ENCODE assay signal across 23 mouse cellular contexts in genomic region chr6:146108695-146109094, GRCm38 (mm10).
"Had no signal": no experiment of that assay in that cellular context is flagged by ENCODE, and none has a peak within 500 bp of the region (broad histone marks: within the 10 kb centered on the region; RNA-seq: fewer than 3 reads in every experiment).

No protein-coding gene starts in this region.

- H3K9me3 ChIP-seq: liver, embryonic 13.5 days; lung, embryonic 15.5 days; midbrain, embryonic 13.5 days; neural tube, embryonic 12.5 days; neural tube, embryonic 15.5 days had no signal

- DNase-seq: kidney, adult 18-20 months; kidney, adult 9 months; kidney, postnatal 14 days; kidney, postnatal 4 days; layer of hippocampus, adult 9-11 months; liver, embryonic 13.5 days; lung, postnatal 14 days; right cerebral cortex, adult 18-20 months; right cerebral cortex, postnatal 14 days; right cerebral cortex, postnatal 4 days; thymus, adult 2 months; thymus, postnatal 14 days; thymus, postnatal 4 days had no signal

- H3K4me3 ChIP-seq: layer of hippocampus, adult 2 months; liver, embryonic 13.5 days; lung, embryonic 15.5 days; midbrain, embryonic 10.5 days; midbrain, embryonic 13.5 days; neural tube, embryonic 12.5 days; neural tube, embryonic 15.5 days had no signal

- H3K4me1 ChIP-seq: liver, embryonic 13.5 days had no signal

- H3K27ac ChIP-seq: layer of hippocampus, adult 2 months; liver, embryonic 13.5 days; lung, embryonic 15.5 days; macrophage; midbrain, embryonic 10.5 days; midbrain, embryonic 13.5 days; neural tube, embryonic 12.5 days; neural tube, embryonic 15.5 days; stomach, postnatal 0 days had no signal

- H3K4me2 ChIP-seq: liver, embryonic 13.5 days; lung, embryonic 15.5 days; midbrain, embryonic 13.5 days; neural tube, embryonic 12.5 days; neural tube, embryonic 15.5 days had no signal

- H3K27me3 ChIP-seq: liver, embryonic 13.5 days; lung, embryonic 15.5 days; midbrain, embryonic 13.5 days; neural tube, embryonic 12.5 days; neural tube, embryonic 15.5 days had no signal

- H3K36me3 ChIP-seq: liver, embryonic 13.5 days; lung, embryonic 15.5 days; midbrain, embryonic 10.5 days; midbrain, embryonic 13.5 days; neural tube, embryonic 12.5 days; neural tube, embryonic 15.5 days had no signal

- ATAC-seq: intestine, embryonic 16.5 days; midbrain, embryonic 13.5 days; midbrain, embryonic 16.5 days had no signal

- H3K9ac ChIP-seq: liver, embryonic 13.5 days; lung, embryonic 15.5 days; midbrain, embryonic 13.5 days; neural tube, embryonic 12.5 days; neural tube, embryonic 15.5 days had no signal
